Mouse (Mus musculus) cerebellum, adult 11-12 months (tissue): Measurements from ENCODE around the gene Lrsam1.

Source experiments
- DNase-seq: peaks from one replicate; pipeline ENCODE4 v3.0.0; 2022

The Lrsam1 gene

DNA sequence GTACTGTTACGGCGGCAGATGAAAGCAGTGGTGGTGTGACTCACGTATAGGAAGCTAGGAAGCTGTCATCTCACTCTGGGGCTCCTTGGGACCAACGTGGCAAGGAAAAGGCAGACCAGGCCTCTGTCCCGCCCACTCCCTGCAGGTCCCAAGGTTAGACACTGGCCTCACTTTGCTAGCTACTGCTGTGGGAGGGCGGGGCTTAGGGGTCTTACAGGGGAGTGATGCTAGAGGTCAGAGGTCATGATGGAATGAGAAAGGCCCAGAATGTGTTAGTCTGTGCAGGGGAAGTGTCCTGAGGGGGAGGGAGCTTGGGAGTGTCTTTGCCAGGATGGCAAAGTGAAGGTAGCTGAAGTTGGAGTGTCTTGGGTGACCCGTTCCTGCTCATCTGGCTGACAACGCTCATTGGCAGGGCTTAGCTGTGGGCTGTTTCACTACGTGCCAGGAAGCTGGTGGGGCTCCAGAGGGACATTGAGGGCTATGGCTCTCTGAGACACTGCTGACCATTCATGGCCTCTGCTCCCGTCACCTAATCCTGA is 37.0 kb downstream of the Lrsam1 start:
- no peak for DNase-seq

DNA sequence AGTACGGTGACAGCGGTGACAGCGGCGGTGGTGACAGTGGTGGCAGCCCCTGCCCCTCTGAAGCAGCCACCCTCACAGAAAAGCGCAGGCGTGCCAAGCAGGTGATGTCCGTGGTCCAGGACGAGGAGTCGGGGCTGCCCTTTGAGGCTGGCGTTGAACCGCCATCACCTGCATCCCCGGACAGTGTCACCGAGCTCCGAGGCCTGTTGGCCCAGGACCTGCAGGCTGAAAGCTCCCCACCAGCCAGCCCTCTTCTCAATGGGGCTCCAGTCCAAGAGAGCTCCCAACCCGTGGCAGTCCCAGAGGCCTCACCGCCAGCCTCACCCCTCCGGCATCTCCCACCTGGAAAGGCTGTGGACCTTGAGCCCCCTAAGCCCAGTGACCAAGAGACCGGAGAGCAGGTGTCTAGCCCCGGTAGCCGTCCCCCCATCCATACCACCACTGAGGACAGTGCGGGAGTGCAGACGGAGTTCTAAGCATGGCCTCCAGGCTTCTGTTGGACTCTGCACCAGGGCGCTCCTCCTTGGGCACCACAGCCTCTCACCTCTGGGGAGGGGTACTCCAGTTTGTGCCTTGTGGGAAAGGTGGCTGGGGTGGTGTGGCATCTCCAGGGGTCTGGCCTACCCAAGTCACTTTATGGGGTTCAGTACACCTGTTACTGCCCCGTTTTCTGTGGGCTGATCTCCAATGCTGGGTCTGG is 37.7 kb downstream of the Lrsam1 start:
- no peak for DNase-seq

- DNase-seq = no peak
Measured at GRCm38 (mm10) chr2:32922564-32922963, 38.9 kb downstream of the Lrsam1 start.

DNA sequence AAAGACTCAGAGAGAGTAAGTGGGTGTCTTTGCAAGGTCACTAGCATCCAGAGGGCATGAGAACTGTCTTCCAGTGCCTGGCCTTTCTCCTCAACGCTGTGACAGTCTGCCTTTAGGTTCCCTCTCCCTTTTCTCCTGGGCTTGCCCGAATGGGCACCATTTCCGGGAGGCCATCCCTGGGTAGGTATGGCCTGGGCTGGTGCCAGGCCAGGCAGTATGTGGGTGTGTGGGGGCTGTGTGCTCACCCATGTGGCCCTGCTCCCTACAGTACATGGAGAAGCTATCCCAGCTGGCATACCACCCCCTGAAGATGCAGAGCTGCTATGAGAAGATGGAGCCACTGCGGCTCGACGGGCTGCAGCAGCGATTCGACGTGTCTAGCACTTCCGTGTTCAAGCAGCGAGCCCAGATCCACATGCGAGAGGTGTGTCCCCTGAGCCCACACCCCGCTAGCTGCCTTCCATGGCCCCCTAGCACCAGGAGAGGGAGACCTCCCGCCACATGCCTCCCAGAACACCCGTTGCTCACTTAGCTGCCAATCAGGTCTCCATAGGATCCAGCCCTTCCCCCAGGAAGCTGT is 39.5 kb downstream of the Lrsam1 start:
- DNase-seq = no peak

DNA sequence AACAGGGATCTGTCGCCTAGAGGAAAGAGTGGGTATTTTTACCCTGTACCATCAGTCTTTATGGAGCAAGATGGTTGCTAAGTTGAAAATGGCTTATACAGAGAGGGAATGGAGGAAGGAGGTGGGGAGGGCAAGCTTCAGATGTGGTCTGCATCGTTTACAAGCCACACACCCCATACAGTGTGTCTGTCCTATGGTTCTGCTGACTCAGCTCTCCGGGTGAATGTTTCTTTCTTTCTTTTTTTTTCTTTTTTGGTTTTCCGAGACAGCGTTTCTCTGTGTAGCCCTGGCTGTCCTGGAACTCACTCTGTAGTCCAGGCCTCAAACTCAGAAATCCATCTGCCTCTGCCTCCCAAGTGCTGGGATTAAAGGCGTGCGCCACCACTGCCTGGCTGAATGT is 40.2 kb downstream of the Lrsam1 start:
- no peak for DNase-seq

- no peak for DNase-seq
Measured at GRCm38 (mm10) chr2:32918391-32918790, 43.0 kb downstream of the Lrsam1 start.

- no peak for DNase-seq
Measured at GRCm38 (mm10) chr2:32917526-32917925, 43.9 kb downstream of the Lrsam1 start.

- DNase-seq = no peak
Measured at GRCm38 (mm10) chr2:32914896-32915295, 46.5 kb downstream of the Lrsam1 start.

DNA sequence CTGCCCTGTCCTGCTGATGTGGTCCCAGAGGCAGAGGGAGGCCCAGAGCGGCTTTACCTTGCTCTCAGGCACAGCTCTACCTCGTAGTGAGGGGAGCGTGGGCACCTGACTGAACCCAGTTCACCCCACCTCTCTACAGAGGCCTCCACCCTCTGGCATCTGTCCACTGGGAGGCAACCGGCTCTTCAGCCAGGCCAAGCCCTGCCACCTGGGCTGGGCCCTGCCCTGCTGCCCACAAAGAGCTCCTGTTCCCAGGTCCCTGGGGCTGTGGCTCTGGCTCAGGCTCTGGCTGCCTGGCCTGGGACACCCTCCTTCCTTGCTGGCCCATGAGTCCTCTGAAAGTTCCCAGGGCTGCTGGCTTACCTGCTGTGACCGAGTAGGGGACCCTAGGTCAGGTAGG is 47.1 kb downstream of the Lrsam1 start:
- no peak for DNase-seq

- DNase-seq = peak; percentile 74
Measured at GRCm38 (mm10) chr2:32912210-32912804, 49.1 kb downstream of the Lrsam1 start.

DNA sequence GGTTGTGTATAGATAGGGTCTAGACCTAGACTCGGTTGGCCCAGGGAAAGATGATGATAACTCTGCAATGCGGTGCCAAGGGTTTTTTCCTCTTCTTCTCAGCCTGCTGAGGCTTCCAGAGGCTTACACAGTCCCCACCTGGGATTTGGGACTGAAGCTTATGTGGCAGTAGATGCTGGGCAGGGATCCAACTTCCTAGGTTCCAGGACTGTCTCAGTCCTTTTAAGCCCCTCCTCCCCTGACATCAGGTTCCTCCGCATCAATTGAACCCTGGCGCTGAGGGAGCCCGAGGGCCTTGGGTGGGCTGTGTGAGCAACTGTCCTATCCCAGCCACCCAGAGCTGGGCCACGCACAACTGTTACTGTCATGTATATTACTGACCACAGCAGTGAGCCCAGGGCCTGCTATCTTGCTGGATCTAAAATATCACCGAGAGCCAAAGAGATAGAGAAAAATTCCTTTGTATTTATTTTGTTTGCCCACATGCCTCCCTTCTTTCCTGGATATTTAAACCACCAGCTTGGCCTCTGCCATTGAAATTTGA is 49.7 kb downstream of the Lrsam1 start:
- DNase-seq = no peak

DNA sequence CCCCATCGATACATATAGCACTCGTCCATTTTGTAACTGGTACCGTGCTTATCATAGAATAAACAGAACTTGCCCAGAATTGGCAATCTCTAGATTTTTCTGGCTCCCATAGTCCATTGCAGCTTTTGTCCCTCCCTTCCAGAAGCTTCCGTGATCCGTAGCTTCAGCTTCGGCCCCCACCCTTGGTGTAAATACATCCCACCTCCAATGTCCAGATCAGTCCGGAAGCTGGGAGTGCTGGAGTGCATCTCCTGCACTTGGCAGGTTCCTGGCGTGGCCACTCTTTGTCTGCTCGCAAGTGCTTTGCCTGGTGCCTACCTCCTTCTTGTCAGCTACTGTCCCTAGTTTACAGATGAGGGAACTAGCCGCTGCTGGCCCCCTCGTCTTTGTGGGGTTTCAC is 52.6 kb downstream of the Lrsam1 start:
- DNase-seq = no peak

DNA sequence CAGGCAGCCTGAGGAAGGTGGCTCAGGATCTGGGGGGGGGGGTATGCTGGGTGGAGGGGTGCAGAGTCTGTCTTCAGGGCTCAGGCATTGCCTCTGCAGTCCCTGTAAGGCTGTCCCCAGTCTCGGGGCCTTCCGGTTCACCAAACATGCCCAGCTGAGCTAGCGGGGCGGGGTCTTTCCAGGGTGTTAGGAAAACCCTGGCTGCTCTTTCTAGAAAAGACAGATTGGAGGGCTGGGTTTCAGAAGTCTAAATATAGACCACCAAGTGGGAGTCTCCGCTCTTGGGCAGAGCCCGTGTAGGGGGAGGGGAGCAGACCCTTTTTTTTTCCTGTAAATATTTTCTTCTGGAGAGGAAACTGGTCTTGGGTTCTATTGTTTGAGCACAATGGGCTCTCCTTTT is 53.1 kb downstream of the Lrsam1 start:
- DNase-seq = no peak

DNA sequence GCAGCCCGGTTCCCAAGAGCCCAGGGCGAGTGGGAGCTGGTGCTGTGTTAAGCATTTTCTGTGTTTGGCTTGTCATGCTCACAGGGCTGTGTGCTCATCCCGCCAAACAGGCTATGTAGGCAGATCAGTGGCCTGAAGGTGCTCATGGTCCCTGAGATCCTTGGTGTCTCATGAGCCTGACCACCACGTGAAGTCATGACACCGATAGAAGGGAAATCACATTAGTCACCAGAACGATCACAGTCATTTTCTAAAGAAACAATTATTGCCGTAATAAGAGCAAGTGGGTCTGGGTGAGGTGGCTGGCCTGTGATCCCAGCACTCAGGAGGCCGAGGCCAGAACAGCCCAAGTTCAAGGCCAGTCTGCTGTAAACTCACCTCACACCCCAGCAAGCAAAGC is 54.0 kb downstream of the Lrsam1 start:
- DNase-seq = no peak

DNA sequence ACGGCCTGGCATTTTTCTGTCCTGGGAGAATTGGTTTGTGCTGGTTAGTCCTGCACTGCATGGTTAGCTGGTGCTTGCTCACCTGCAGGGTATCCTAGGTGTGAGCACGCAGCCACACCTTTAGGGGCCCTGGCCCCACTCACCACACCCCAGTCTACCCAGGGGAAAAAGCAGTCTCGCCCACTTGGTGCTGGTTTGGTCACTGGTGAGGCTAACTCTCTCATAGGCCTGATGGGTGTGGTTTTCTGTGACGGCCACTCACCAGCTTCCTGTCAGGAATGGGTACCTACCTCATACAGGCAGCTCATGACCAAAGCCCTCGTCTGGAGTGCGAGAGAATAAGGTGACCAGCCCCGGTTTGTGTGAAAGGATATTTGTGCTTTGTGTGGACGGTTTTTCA is 56.1 kb downstream of the Lrsam1 start:
- DNase-seq = no peak

- DNase-seq = no peak
Measured at GRCm38 (mm10) chr2:32904637-32905036, 56.8 kb downstream of the Lrsam1 start.

GRCm38 (mm10) chr2:32903470-32903869 is 57.9 kb downstream of the Lrsam1 start:
- DNase-seq = no peak

GRCm38 (mm10) chr2:32902126-32902525 is 59.3 kb downstream of the Lrsam1 start:
- DNase-seq = no peak

GRCm38 (mm10) chr2:32898983-32899382 is 62.4 kb downstream of the Lrsam1 start:
- DNase-seq = no peak

GRCm38 (mm10) chr2:32896507-32897147 is 64.8 kb downstream of the Lrsam1 start:
- DNase-seq = no peak

DNA sequence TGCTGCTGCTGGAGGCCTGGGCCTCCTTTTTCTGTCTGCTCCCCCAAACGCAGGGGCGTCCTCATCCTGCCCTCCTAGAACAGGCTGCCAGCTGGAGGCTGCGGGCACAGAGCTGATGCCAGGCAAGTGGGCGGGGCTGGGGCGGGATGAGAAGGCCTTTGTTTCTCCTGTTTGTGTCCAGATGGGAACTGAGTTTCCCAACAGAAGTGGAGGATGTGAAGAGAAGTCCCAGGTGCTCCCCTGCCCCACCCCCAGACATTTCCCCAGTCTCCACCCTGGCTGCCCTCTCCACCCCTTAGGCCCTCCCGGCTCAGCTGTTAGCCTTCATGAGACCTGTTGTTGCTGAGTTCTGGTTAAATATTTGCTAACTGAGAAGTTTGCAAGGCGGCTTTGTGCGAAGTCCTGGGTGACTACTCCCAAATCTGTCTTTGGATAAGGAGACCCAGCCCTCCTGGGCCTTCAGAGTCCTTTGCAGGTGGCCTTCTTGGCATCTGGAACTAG is 65.8 kb downstream of the Lrsam1 start:
- DNase-seq = no peak

DNA sequence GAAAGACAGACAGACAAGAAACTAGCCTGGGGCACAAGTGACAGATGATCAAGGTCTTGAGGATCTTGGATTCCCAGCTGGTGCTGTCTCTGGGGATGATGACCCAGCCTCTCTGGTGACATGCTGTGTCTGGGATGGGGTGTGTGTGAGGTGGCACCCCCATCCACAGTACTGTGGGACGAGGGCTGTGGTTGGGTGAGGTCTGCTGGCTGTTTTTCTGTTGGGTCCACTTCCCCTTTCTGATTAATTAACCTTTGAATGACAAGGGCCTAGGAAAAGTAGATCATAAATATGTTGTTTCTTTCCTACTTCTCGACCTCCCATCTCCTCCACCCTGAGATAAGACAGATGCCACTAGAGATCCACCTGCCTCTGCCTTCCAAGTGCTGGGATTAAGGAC is 67.3 kb downstream of the Lrsam1 start:
- no peak for DNase-seq

DNA sequence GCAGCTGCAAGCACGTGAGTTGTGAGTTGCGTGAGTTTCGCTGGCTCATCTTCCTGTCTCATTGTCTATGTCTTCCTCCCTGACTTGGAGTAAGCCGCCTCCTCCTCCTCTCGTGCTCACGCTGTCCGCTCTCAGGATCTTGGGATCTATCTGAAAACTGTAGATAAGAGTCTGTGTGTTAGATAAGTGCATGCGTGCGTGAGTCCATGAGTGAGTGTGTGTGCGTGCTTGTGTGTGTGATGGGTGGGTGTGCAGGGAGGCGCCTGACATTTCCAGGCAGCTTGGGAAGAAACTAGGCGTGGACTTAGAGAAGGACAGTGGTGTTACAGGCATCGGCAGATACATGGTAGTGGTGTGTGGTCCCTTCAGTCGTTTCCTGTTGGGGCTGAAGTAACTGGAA is 68.9 kb downstream of the Lrsam1 start:
- DNase-seq = no peak
